Mouse (Mus musculus) lung, postnatal 36 days (tissue): ENCODE results near the gene Tmem45a2.
"Not testable (repeated sequence)": the region's sequence is repeated elsewhere in the genome, so short reads cannot be mapped to it uniquely, and the experiment has no call there.

Experiments used
- DNase-seq: peaks from one replicate; pipeline ENCODE4 v3.0.0; 2022; ENCODE audit warnings: mixed read lengths

Tmem45a2 gene

DNA sequence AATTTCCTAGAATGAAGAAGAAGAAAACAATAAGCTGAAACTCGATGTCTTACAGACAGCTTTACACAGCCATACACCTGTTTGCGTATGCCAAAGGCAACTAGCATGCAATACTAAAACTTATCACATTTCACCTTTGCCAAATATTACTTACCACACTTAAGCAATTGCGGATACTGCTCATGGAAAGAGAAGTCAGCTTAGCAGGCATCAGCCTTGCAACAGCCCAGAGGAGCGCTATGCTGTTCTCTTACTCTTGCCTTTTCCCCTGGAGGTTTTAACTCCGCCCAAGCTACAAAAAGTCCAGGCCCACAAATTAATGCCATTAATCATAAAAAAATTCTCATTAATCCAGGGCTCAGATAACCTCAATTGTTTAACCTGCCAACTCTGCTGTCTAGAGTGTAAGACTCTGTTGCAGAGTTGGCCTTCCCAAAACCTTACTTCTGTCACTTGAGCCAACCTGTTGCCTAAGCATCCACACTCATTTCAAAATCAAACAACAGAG, at the start of gene Tmem45a2:
Tmem45a2 (minus strand) TSS at position 241 of the 508 bp plus-strand sequence.
- DNase-seq, result no peak

DNA sequence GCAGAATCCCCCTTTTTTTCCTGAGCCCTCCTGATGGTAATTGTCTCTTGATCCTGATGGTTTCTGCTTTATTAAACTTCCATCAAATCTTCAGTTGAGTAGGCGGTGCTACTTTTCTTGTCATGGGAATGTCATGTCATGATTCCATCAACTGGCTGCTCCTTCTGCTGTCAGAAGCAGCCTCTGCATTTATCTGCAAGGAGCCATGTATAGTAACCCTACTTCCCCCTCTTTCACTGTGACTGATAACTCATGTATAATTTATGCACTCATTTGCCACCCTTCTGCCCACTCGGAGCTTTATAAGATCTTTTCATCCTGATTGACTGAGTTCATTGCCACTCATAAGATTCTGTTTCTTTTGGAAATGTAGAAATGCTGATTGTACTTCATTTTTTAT, 46.4 kb upstream of the Tmem45a2 start:
- no peak for DNase-seq

DNA sequence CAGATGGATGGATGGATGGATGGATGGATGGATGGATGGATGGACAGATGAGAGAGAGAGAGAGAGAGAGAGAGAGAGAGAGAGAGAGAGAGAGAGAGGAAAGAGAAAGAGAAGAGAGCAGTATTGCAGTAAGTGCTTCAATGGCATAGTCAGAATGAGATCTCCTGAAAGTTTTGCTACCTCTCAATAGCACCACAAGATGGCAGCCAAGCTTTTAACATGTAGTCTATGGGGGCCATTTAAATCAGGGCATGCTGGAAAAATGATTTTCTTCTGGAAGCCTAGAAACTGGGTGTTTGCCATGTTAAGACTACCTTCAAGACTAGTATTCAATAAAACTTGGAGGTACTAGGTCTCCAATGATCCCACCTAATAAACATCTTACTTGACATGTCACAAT, 44.9 kb upstream of the Tmem45a2 start:
- peak; percentile 26 for DNase-seq

DNA sequence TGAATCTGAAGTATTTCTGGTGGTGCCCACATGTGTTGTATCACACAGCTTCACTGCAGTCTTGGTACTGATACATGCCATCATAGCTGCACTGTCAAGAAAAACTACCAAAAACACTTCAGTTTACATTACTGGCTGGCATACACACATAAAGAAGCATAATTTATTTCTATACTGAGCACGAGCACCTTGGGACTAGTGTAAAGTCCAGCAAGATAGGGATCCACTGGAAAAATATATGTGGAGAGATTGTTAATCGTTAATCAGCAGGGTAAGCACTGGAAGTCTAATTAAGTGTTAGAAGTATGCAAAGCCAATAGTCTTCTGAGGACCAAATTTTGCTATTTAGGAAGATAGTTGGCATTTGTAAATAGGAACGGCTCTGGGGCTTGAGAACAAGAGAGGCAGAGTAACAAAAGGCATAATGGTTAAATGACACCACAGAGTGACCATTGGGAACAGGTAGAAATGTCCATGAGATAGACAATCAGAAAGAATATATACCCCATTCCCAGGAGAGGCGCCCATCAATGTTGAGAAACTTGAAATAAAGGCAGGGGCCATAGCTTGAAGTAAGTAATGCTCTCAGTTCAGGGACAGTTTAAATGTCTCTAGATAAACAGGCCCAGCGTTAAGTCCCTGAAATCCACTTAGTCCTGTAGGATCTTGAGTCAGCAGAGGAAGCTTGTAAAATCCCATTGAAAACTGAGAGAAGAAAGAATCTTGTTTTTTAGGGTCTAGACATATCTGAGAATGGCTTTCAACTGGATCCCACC, 35.2 kb upstream of the Tmem45a2 start:
- DNase-seq, result no peak

DNA sequence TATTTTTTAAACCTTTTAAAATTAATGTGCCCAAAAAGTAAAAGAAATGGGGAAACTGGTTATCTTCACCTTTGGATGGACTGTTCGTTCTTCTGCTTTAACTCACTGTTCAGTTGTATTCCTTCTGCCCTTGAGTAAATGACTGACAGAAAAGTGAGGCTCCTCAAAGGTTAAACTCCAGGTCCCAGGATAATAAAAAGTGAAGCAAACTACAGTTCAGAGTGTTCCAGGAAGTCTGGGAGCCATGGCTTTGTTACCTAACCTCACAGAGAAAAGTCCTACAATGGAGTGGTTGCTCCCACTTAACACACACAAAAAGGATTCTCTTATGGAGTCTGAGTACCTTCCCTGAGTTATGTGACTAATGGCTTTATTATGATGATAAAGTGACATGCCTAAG, 30.0 kb upstream of the Tmem45a2 start:
- DNase-seq, result no peak

DNA sequence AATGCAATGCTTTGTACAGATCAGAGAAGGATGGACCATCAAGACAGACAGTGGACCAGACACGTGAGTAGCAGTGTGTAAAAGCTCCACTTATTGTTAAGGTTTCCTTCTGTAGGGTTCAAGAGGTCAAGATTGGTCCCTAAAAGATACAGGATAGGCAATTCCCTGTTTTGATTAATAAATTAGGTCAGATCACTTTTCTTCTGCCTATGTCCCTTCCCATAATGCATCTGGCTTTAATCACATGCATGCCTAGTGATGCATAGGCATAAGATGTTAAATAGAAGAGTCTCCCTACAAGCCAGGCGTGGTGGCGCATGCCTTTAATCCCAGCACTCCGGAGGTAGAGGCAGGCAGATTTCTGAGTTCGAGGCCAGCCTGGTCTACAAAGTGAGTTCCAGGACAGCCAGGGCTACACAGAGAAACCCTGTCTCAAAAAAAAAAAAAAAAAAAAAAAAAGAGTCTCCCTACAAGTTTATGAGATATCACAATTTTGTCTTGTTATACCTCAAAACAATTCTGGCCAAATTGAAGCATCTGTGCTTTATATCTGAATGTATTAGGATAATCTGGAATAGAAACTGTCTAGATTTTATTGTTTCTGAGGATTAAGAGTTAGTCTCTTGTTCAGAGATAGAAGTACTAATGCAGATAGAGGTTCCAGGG, 28.5 kb upstream of the Tmem45a2 start:
- no peak for DNase-seq

DNA sequence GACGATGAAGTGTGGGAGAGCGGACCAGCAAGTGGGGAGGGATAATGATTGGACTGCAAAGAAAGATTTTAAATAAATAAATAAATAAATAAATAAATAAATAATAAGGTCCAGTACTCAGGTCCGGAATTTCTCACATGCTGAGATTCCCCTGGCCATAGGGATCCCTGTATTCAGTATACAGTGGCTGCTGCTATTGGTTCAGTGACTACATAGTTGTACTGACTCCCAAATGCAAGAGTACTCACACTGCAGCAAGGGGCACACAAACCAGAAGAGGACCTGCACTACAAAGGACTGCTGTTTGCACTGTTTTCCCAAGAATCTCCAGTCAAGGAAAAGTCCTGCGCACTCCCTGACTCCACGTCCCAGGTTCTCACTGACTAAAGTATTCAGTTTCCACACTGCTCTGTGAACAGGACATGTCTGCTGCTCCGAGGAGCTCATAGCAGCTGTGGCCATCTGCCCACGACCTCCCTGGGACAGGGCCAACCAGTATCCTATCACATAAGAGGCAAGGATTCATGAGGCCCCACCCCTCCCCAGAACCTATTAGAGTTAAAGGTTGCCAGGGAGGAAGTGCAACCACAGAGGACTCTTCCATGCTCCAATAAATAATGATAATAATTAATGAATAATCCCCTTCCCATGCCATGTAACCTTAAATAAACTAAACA, 27.4 kb upstream of the Tmem45a2 start:
- no peak for DNase-seq

DNA sequence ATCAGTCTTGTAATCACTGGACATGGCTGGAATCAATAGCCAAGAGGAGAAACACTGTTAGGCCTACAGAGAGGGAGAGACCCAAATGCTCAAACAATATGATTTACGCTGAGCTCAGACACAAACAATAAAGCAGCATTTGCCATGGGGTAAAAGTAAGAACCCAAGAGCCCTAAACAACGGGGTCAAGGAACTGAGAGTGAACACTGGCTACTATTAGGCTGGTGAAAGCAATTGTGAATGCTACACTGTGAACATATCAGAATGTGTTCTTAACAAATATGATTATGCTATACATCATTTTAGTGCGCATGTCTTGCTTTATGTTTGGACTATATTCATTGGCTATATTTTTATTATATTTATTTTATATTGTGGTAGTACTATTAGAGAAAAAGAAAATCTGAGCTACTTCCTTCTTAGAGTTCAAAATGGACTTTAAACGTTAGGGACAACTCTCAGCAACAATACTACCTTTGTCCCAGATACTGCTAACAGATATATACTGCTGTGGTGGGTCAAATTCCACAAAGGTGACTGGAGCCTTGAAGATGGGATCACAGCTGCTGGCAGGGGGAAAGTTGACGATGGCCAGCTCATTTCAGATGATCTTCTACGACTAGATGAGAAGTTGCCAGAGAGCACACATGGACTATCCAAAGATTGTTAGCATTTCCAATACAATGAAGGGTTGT, 21.9 kb upstream of the Tmem45a2 start:
- DNase-seq, result no peak

DNA sequence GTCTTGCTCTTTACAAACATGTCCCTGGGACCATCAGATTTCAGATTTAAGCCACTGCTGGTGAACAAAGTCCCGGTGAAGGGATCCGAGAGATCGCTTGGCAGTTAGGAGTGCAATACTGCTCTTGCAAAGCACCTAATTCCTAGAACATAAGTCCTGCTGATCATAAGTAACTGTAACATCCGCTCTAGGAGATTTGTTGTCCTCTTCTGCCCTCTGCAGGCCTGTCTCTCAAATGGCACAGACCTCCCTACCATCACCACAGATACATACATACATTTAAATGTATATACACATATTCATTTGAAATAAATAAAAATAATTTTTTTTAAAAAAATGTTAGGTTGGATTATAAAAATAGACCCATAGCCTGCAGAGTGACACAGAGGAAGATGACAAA, 21.3 kb upstream of the Tmem45a2 start:
- DNase-seq, result peak; percentile 46

DNA sequence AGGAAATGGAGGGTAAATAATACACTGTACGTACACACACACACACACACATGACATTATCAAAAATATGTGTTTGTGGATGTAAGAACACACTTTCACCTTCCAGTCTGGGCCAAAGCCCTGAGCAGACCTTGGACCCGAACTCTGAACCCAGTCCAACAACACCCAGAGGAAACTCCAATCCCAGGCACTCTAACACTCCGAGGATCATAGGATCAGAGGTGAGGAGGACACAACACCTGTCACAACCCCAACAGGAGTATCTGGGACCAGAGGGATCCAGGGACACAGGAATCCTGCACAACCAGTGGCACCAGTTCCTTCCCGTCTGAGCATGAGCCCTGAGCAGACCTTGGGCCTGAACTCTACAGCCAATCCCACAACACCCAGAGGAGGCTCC, 8.4 kb upstream of the Tmem45a2 start:
- DNase-seq, result no peak

DNA sequence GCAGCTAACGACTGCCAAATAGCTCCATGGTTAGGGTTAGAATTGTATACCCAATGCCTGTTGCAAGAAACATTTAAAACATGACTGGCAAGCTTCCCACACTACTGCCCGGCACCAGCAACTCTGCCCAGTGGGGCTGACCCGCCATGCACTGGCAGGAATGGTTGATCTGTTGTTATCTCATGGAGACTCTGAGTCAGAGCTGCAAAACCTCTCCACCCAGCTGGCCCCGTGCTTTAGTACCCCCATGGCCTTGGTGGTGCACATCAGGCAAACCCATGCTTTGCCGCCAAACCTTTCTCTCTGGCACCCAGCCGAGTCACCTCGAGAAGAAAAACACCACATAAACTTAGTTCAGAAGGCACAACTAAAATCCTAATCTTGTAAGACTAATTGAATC, 4.8 kb upstream of the Tmem45a2 start:
- no peak for DNase-seq

DNA sequence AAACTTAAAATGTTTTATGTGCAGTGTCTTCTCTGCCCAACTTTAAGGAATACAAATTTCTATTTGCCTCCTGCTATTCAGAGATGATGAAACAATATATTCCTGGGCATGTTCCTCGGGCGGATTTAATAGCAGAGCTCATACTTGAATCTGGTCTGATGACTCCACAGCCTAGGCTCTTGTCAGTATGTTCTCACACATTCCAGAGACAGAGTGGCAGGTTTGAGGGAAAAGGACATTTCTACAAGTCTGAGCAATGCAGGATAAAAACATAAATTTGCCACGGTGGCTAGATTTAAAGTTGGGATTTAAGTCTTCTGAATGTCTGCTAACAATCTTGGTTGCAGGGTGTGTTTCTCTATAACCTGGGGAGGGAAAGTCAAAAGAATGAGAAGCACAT, 9.1 kb downstream of the Tmem45a2 start:
- no peak for DNase-seq

DNA sequence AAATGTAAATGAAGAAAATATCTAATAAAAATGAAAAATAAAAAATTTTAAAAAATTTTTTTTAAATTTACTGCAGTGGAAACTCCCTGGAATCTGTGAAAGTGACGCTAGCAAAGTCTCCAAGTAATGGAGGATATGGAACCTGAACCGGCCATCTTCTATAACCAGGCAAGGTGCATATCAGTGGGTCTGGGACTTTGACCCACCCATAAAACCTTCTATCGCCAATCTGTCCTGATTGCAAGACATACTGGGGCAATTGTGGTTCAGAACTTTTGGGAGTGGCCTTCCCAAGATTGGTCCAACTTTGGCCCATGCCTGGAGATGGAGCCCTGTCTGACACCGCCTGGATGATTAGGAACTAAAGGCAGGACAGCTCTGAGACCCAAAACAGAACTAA, 14.2 kb downstream of the Tmem45a2 start:
- DNase-seq, result no peak

DNA sequence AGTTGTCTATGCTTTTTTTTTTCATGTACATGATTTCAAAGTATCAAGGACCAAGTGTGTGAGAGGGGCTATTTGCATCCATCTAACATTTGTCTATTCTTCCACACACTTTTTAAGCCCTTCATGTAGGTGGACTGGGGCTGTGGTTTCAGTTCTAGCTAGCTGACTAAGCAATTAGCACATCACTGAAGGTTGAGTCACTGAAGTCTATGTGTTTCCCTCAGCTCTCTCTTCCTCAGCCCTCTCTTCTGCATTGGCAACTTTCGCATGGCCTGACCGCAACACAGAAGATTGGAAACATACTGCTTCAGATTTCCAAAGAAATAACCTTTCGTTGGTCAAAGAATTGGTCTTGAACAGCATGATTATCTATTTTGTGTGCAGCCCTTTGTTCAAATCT, 21.2 kb downstream of the Tmem45a2 start:
- DNase-seq, result no peak

DNA sequence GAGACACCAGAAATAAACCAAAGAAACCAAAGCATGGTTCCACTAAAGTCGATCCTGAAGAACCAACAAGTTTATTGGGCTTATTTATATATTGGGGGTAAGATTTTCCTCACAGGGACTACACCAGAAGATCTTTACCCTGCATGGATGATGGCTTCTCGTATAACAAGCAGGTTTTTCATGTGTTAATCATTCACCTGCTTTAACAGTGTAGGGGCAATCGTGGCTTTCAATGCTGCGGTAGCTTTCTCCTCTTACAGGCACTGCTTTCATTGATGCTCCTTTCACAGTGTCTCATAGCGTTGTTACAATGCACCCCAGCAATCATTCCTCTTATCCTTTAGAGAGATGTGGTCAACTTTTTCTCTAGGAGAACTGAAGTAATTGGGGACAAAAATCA, 32.6 kb downstream of the Tmem45a2 start:
- no peak for DNase-seq

DNA sequence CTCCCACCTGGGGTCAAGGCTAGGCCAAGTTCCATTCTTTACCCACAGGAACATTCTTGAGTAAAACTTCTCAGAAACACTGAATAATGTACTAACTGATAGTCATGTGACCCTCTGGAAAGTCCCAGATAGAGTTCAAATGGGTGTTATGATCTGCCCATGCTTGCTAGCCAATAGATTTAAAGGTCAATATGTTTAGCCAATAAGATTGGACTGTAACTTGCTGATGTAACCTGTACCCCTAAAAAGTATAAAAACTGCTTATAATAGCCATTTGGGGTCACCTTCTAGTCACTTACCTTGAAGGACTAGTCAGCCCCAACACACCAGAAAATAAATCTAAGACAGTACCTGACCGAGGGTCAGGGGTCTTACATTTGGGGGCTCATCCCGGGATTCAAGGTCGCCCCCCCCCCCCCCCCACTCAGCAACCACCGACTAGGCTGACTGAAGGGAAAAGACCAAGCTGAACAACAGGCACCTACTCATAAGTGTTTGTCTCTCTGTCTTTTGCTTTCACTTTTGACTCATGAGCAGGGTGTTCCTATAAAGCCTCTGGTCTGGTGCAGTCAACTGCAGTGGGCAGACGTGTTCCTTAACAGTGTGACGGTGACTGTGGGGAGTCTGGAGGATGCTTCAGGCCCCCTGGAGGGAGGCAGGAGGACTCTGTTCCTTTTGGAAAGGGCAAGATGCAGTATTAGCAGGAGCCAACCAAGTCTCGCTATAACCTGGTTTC, 40.9 kb downstream of the Tmem45a2 start:
- no peak for DNase-seq

DNA sequence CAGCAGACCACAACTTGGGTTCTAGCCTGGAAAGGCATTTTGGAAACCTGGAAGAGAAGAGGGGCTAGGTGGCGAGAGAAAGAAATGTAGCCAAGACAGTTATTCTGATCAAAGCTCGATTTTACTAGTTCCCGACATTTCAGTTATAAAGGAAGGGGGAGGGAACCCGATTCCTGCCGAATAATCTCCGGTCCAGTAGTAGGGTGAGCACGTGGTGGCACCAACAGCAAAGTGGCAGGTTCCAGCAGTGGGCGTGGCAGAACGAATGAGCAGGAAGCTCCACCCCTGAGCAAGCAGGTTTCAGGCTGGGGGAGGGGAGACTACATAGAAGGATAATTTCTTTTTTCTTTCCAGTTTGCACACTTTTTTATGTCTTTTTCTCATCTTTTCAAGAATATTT, 72.9 kb downstream of the Tmem45a2 start:
- DNase-seq, result not testable (repeated sequence)
